Mouse (Mus musculus) central nervous system, embryonic 18 days (tissue): ENCODE results near the gene Vmn2r48. TPM values are rescaled to one million over a fixed set of nuclear protein-coding genes. Genes with fewer than 3 reads are reported as not detected.

Experiments used
- polyA plus RNA-seq: library from polyadenylated mRNA; depleted of rRNA; stranded (reverse); fragments of >200 nt; gene quantifications from 2 replicates; pipeline ENCODE4 v1.2.3, GENCODE M21; 2012; rRNA removed

The Vmn2r48 gene
- polyA plus RNA-seq, result not detected in 2 replicates

GRCm38 (mm10) chr7:9953485-9953884, at the start of gene Vmn2r48:
Gene Vmn2r48, minus strand, starts transcription at chr7:9953585.

GRCm38 (mm10) chr7:9992157-9992556, 38.8 kb upstream of the Vmn2r48 start, which contains the start of gene Vmn2r49:
Gene Vmn2r49, minus strand, starts transcription at chr7:9992257.

Other genes with a start within 250 kb of the Vmn2r48 start
- not detected in 2 replicates for gene Vmn2r46, start 183.0 kb downstream of the Vmn2r48 start, polyA plus RNA-seq
- gene Vmn2r47, start 112.3 kb downstream of the Vmn2r48 start, polyA plus RNA-seq, result not detected in 2 replicates
- not detected in 2 replicates for gene Vmn2r49, start 38.7 kb upstream of the Vmn2r48 start, polyA plus RNA-seq
- gene Vmn2r50, start 99.7 kb upstream of the Vmn2r48 start, polyA plus RNA-seq, result not detected in 2 replicates
- not detected in 2 replicates for gene Vmn2r51, start 152.2 kb upstream of the Vmn2r48 start, polyA plus RNA-seq
- gene Vmn2r52, start 223.0 kb upstream of the Vmn2r48 start, polyA plus RNA-seq, result not detected in 2 replicates